Mouse (Mus musculus): ENCODE results near the gene Zbtb38. TPM values are rescaled to one million over a fixed set of nuclear protein-coding genes. Genes with fewer than 3 reads are reported as not detected.

Zbtb38 gene
- total RNA-seq, 1 experiment from 2014 or later = 52.1 TPM

- peak; percentile 70 for DNase-seq
Measured at GRCm38 (mm10) chr9:96713472-96714390, 38.9 kb downstream of the Zbtb38 start.

GRCm38 (mm10) chr9:96712758-96713471 is 39.7 kb downstream of the Zbtb38 start:
- peak; percentile 76 for DNase-seq

DNA sequence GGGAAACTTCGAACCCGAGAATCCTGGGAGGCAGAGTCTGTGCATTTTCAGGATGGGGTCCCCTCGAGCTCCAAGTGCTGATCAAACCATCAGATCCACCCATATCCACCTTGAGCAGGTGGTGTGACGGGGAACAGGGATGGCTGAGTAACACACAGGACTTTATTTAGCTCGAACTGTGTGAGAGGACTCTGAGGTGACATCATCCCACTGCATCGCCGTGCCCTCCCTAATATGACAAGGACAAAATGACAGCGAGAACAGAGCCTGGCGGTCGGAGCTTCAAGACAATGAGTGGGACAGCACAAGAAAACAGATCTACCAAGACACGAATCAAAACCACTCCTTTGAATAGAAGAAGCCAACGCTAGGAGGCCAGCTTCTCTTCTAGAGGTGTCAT is 40.6 kb downstream of the Zbtb38 start:
- DNase-seq = peak; percentile 37

- no peak for DNase-seq
Measured at GRCm38 (mm10) chr9:96710241-96710946, 42.2 kb downstream of the Zbtb38 start.

GRCm38 (mm10) chr9:96708905-96709304 is 43.7 kb downstream of the Zbtb38 start:
- no peak for DNase-seq

DNA sequence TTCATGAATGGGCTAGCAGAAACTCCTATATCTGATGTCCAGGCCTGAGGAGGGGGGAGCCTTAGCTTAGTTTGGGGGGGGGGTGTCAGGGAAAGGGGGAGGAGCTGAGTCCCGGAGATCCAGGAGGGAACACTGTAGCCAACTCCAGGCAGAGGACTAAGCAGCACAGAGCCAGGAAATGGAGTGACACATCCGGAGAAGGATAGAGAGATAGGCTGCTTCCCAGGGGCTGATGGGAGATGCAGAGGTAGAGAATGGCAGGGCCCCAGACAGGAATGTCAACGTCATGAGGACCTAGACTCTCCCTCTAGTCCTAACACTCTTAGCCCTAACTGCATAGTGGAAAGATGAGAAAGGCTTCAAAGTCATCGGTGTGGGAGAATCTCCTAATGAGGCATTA is 44.7 kb downstream of the Zbtb38 start:
- no peak for DNase-seq

DNA sequence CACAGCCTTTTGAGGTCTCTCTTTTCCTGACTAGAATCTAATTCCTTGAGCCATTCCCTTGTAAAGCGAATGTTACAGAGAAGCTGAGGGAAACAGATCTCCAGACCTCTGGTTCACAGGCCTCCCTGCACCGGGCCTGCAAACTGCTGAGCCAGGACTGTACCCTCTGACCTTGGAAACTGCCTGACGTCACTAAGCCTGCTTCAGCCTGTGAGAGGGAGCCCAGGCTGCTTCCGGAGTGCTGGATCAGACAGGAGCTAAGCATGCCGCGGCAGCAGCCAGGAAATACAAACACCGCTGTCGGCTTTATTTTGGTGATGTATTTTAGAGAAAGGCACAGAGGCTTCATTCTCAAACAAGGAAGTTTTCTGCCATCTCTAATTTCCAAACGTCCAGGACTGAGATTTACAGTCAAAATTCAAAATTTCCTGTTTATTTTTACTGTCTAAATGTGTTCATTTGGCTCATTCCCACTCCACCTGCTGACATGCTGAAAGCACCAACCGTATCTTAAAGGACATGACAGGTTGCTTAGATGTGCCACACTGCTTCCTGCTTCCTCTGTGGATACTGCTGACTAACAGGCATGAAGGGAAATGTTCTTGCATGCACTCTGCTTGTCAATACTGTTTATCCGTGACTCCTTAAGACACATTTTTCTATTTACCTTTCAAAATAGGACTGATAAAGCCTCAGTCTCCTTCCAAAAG is 46.9 kb downstream of the Zbtb38 start:
- DNase-seq = peak; percentile 91

DNA sequence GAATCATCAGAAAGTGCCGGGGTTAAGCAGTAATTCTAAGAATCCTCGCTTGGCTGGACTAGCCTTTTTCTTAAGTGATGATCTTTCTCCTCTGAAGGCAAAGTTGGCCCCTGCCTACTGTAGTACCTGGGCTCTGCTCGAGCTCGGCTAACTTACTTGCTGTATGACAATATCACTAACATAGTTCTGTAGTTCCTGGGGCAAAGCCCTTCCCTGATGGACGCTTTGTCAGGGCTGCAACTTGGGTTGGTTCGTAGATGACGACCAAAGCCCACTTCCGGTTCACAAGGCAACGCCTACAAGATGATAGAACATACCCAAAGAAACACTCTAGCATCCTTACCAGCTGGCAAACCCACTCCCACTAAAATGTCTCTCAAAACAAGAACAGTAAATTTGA is 47.7 kb downstream of the Zbtb38 start:
- DNase-seq = no peak

GRCm38 (mm10) chr9:96701891-96702290 is 50.7 kb downstream of the Zbtb38 start:
- DNase-seq = peak; percentile 48

DNA sequence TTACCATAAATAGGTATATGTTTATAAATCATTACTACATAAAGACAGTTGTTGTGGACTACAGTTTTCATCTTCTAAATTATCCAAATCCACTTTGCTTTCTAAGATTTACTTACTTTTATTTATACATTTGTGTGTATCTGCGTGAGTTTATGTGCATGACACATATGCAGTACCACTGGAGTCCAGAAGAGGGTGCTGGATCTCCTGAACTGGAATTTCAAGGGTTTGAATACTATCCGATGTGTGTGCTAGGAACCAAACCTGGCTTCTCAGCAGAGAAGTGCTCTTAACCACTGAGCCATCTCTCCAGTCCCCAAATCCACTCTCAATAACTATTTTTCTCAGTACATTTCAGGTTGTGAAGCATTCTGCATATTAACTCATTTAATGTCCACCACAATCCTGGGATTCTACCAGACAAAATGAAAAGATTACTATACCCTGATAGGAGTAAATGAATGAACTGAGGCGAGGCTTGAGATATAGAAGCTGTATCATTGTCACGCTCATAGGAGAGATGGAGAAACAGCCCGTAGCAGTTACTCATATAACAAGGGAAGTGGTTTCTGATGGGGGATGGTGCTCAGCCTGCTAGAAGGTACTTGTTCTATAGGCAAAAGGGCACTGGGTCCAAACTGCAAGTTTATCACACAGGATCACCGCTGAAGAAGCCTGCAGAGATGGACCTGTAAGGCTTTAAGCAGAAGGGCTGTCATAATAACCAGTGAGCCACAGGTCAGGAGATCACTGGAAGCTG is 53.2 kb downstream of the Zbtb38 start:
- DNase-seq = no peak

GRCm38 (mm10) chr9:96696788-96697492 is 55.7 kb downstream of the Zbtb38 start:
- DNase-seq = no peak

GRCm38 (mm10) chr9:96696141-96696561 is 56.5 kb downstream of the Zbtb38 start:
- no peak for DNase-seq

GRCm38 (mm10) chr9:96690461-96690863 is 62.2 kb downstream of the Zbtb38 start:
- no peak for DNase-seq

DNA sequence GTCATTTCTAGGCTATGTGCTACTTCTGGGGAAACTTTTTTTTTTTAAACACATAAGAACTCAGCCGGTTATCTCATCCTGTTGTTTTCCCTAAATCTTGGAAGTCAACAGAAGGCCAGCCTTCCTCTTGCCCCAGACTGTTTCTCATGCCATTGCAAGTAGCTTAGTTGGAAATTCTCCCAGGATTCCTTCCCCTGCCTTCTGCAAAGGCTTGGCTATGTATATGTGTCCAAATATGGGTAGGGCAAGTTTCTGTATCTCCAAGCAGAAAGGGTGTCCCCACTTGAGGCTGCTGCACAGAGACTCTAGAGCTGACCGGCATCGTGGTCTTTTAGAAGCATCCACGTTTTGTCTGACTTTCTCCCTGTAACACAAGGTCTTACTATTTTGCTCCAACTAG is 63.6 kb downstream of the Zbtb38 start:
- DNase-seq = no peak

GRCm38 (mm10) chr9:96688194-96688875 is 64.3 kb downstream of the Zbtb38 start:
- no peak for DNase-seq

- DNase-seq = no peak
Measured at GRCm38 (mm10) chr9:96687591-96688186, 64.9 kb downstream of the Zbtb38 start.

- no peak for DNase-seq
Measured at GRCm38 (mm10) chr9:96685600-96686084, 67.0 kb downstream of the Zbtb38 start.

- no peak for DNase-seq
Measured at GRCm38 (mm10) chr9:96684866-96685599, 67.6 kb downstream of the Zbtb38 start.
